Mouse (Mus musculus): ENCODE data around the gene Mfng.

DNA sequence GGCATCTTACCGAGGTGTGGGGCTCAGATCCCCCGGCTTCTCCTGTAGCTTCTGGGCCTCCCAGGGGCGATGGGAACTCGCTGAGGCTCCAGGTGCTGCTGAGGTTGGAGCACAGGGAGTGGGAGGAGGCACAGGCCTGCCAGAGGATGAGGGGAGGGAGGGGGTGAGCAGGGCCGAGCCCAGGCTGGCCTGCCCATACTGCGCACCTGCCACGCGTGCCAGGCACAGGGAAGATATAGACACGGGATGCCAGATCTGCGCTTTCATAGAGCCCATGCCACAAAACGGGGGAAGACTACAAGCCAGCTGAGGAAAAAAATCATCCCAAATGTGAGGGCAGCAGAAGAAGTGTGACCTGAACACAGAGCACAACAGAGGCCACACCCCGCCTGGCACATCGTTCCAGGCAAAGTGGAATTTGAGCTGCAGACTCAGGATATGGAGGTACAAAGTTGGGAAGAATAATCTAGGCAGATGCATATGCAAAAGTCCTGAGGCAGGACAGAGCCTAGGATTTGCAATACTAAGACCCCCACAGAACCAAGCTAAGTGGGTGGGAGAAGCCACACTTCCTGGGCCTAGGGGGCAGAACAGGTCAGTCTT lies 16.5 kb upstream of the Mfng start:
- TF ChIP-seq EP300 (optimal IDR thresholded peaks at IDR 0.05) (no peak), CTCF (IDR thresholded peaks at IDR 0.05; ENCODE audit: low read depth) (no peak)
